Mouse (Mus musculus) heart, embryonic 10.5 days (tissue): ENCODE measurements around the gene Ccdc144b. TPM values are rescaled to one million over a fixed set of nuclear protein-coding genes. Genes with fewer than 3 reads are reported as not detected.

ENCODE experiments used
- DNase-seq: peaks from one replicate; pipeline ENCODE4 v3.0.0-alpha.2; 2017; ENCODE audit warnings: low spot score
- H3K27ac ChIP-seq: fragments of 300-500 bp; sonication (generic); 2 replicates; pipeline ENCODE4 v1.5.1; 2016; ENCODE audit warnings: mild to moderate bottlenecking
- H3K27me3 ChIP-seq: fragments of 300-500 bp; sonication (generic); 2 replicates; pipeline ENCODE4 v1.6.1; 2016; ENCODE audit warnings: mild to moderate bottlenecking; ENCODE audit not compliant: poor library complexity, insufficient read depth, severe bottlenecking
- H3K36me3 ChIP-seq: fragments of 300-500 bp; sonication (generic); 2 replicates; pipeline ENCODE4 v1.6.1; 2016; ENCODE audit warnings: mild to moderate bottlenecking, moderate library complexity
- H3K4me1 ChIP-seq: fragments of 300-500 bp; sonication (generic); 2 replicates; pipeline ENCODE4 v1.6.1; 2016; ENCODE audit warnings: mild to moderate bottlenecking
- H3K4me3 ChIP-seq: fragments of 300-500 bp; sonication (generic); 2 replicates; pipeline ENCODE4 v1.5.1; 2016; ENCODE audit warnings: mild to moderate bottlenecking, moderate library complexity
- H3K9me3 ChIP-seq: fragments of 300-500 bp; sonication (generic); 2 replicates; pipeline ENCODE4 v1.6.1; 2016; ENCODE audit warnings: mild to moderate bottlenecking, moderate library complexity
- WGBS: fragments of 180-500 bp; shearing (Covaris S2); methylation state at CpG from one replicate; pipeline ENCODE4 v1.1.7; 2016; 5-methylcytosine and 5-hydroxymethylcytosine counted together
- polyA plus RNA-seq: library from polyadenylated mRNA; unstranded; fragments of >200 nt; fragmentation: Nextera tagmentation; extraction: Ambion mirVana; gene quantifications from 2 replicates; pipeline ENCODE4 v1.2.1, GENCODE M21; 2016

The Ccdc144b gene
- polyA plus RNA-seq, 1 experiment from 2014 or later: not detected

- Histone ChIP-seq H3K36me3 (peaks cover 38% of the 10 kb centered on the region), H3K27ac (no peak overlapping the region), H3K4me1 (no peaks in the 10 kb centered on the region), H3K4me3 (no peak overlapping the region), H3K9me3 (no peaks in the 10 kb centered on the region), H3K27me3 (no peaks in the 10 kb centered on the region)
- WGBS: 74% methylated on average over 4 of the region's 4 CpGs
- no peak for DNase-seq
Observed at GRCm38 (mm10) chr3:35964928-35965327, 88.4 kb downstream of the Ccdc144b start.

GRCm38 (mm10) chr3:35963921-35964320 is 89.4 kb downstream of the Ccdc144b start:
- 88% methylated on average over 5 of the region's 5 CpGs for WGBS
- Histone ChIP-seq H3K4me1 (no peaks in the 10 kb centered on the region), H3K4me3 (no peak overlapping the region), H3K36me3 (peaks cover 42% of the 10 kb centered on the region), H3K9me3 (no peaks in the 10 kb centered on the region), H3K27ac (no peak overlapping the region), H3K27me3 (no peaks in the 10 kb centered on the region)
- peak; percentile 25 for DNase-seq

- Histone ChIP-seq H3K9me3 (no peaks in the 10 kb centered on the region), H3K27ac (no peak overlapping the region), H3K4me3 (no peak overlapping the region), H3K36me3 (peaks cover 45% of the 10 kb centered on the region), H3K27me3 (no peaks in the 10 kb centered on the region), H3K4me1 (no peaks in the 10 kb centered on the region)
- 83% methylated on average over 4 of the region's 4 CpGs for WGBS
- DNase-seq: peak; percentile 54
Observed at GRCm38 (mm10) chr3:35963401-35963800, 89.9 kb downstream of the Ccdc144b start.

- Histone ChIP-seq H3K4me3 (no peak overlapping the region), H3K27me3 (no peaks in the 10 kb centered on the region), H3K4me1 (no peaks in the 10 kb centered on the region), H3K9me3 (no peaks in the 10 kb centered on the region), H3K27ac (no peak overlapping the region), H3K36me3 (peaks cover 48% of the 10 kb centered on the region)
- DNase-seq: peak; percentile 45
- WGBS: 79% methylated on average over 5 of the region's 5 CpGs
Observed at GRCm38 (mm10) chr3:35962967-35963366, 90.4 kb downstream of the Ccdc144b start.

Other genes with a start within 250 kb of the Ccdc144b start
- gene Dcun1d1, start 116.1 kb downstream of the Ccdc144b start, polyA plus RNA-seq: 80.2 and 89.6 TPM in 2 replicates
- 45.5 and 48.9 TPM in 2 replicates for gene Mccc1, start 52.9 kb downstream of the Ccdc144b start, polyA plus RNA-seq
- 73.4 and 90.6 TPM in 2 replicates for gene Acad9, start 12.4 kb upstream of the Ccdc144b start, polyA plus RNA-seq
- gene D3Ertd254e, start 97.5 kb upstream of the Ccdc144b start, polyA plus RNA-seq: 4.5 and 5.4 TPM in 2 replicates
- 0.10 TPM in 1 of 2 replicates, not detected in the other for gene Qrfpr, start 168.8 kb upstream of the Ccdc144b start, polyA plus RNA-seq